ENCODE assay signal across 12 mouse cellular contexts in the genomic region with DNA sequence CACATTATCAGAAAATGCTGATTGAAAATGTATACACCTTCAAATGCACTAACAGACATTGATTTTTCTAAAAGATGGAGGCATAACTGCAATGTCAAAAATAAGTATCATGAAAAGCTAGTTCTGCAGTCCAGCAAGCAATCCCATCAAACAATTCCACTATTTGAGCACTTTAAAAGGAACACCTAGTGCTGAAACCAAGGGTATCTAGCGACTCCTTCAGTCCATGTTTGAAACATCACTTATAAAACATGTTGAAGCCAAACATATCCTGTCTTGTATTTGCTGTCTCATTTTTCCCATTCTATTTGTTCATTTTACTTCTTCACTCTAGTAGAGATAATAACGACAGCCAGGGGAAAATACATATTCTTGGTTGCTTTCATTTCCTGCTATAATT. TPM values are rescaled to one million over a fixed set of nuclear protein-coding genes. Genes with fewer than 3 reads are reported as not detected.
A peak's percentile ranks its signal among the peaks of the same experiment; 100 is the strongest.
DNase-seq lines count a peak whose midpoint lies in the region; ATAC-seq and TF ChIP-seq lines count a peak whose summit lies in the region.
"Had no signal": no experiment of that assay in that cellular context is flagged by ENCODE, and none has a peak within 500 bp of the region (broad histone marks: within the 10 kb centered on the region; RNA-seq: fewer than 3 reads in every experiment).

No protein-coding gene starts in this region.

- H3K4me3 ChIP-seq in kidney, postnatal 0 days (replicated peaks; ENCODE audit: low read depth, low read length), result no peak overlapping the region
- no peak overlapping the region for H3K4me3 ChIP-seq in kidney, adult 2 months (ENCODE audit: insufficient read depth, low read depth, low read length)
- H3K4me3 ChIP-seq in forebrain, embryonic 15.5 days, result peak overlapping the region; percentile 27
- peak overlapping the region; percentile 88 for H3K4me3 ChIP-seq in neural tube, embryonic 14.5 days (ENCODE audit: low read depth, low read length)
- H3K4me3 ChIP-seq in liver, postnatal 0 days (ENCODE audit: low read depth, low read length), result no peak overlapping the region
- H3K4me3 ChIP-seq: erythroblast, embryonic 14.5 days; heart, embryonic 10.5 days; myocyte had no signal

- peaks cover 4% of the 10 kb centered on the region; the same call in 1 of the 2 replicates for H3K4me1 ChIP-seq in kidney, postnatal 0 days (replicated peaks; ENCODE audit: insufficient read depth, low read length)
- H3K4me1 ChIP-seq in kidney, adult 2 months (ENCODE audit: control insufficient read depth, insufficient read depth, low read length), result no peaks in the 10 kb centered on the region
- H3K4me1 ChIP-seq in forebrain, embryonic 15.5 days, result peaks cover 52% of the 10 kb centered on the region
- peaks cover 17% of the 10 kb centered on the region for H3K4me1 ChIP-seq in neural tube, embryonic 14.5 days (ENCODE audit: control insufficient read depth, insufficient read depth, low read length)
- H3K4me1 ChIP-seq in liver, postnatal 0 days (ENCODE audit: insufficient read depth), result peaks cover 7% of the 10 kb centered on the region

- no peaks in the 10 kb centered on the region for H3K9me3 ChIP-seq in kidney, postnatal 0 days (replicated peaks; ENCODE audit: low read length)
- H3K9me3 ChIP-seq in forebrain, embryonic 15.5 days, result no peaks in the 10 kb centered on the region
- no peaks in the 10 kb centered on the region for H3K9me3 ChIP-seq in neural tube, embryonic 14.5 days (ENCODE audit: control insufficient read depth, low read length)
- no peaks in the 10 kb centered on the region for H3K9me3 ChIP-seq in liver, postnatal 0 days (ENCODE audit: low read length)
- H3K9me3 ChIP-seq: heart, embryonic 10.5 days had no signal

- no peak overlapping the region for H3K4me2 ChIP-seq in kidney, postnatal 0 days (ENCODE audit: low read length)
- H3K4me2 ChIP-seq in forebrain, embryonic 15.5 days (replicated peaks), result peak overlapping the region; percentile 34
- H3K4me2 ChIP-seq in neural tube, embryonic 14.5 days (ENCODE audit: low read depth, low read length), result peak overlapping the region; percentile 46
- no peak overlapping the region for H3K4me2 ChIP-seq in liver, postnatal 0 days (ENCODE audit: low read depth, low read length)

- H3K36me3 ChIP-seq in kidney, postnatal 0 days (ENCODE audit: insufficient read depth, low read length), result no peaks in the 10 kb centered on the region
- H3K36me3 ChIP-seq in kidney, adult 2 months (ENCODE audit: control insufficient read depth, insufficient read depth, low read length), result no peaks in the 10 kb centered on the region
- H3K36me3 ChIP-seq in forebrain, embryonic 15.5 days, result no peaks in the 10 kb centered on the region
- no peaks in the 10 kb centered on the region for H3K36me3 ChIP-seq in neural tube, embryonic 14.5 days (ENCODE audit: control insufficient read depth, insufficient read depth, low read length)
- H3K36me3 ChIP-seq in liver, postnatal 0 days (replicated peaks; ENCODE audit: insufficient read depth, low read length), result no peaks in the 10 kb centered on the region
- H3K36me3 ChIP-seq: heart, embryonic 10.5 days had no signal

- TF ChIP-seq EP300 in liver, postnatal 0 days (IDR thresholded peaks at IDR 0.05; ENCODE audit: low read depth), result no peak

- no peak for DNase-seq in kidney, postnatal 0 days (ENCODE audit: low spot score)
- no peak for DNase-seq in kidney, adult 2 months
- DNase-seq in adipocyte (ENCODE audit: low spot score), result peak; percentile 12
- no peak for DNase-seq in right cerebral cortex, postnatal 14 days
- no peak for DNase-seq in liver, postnatal 0 days
- DNase-seq: kidney, adult 9 months; lung, adult 2 months had no signal

- no peak for ATAC-seq in kidney, postnatal 0 days (replicated peaks; ENCODE audit: low FRiP score, low read depth)
- ATAC-seq in forebrain, embryonic 15.5 days (replicated peaks), result no peak
- no peak for ATAC-seq in neural tube, embryonic 14.5 days (ENCODE audit: low read depth)
- no peak for ATAC-seq in liver, postnatal 0 days

- no peaks in the 10 kb centered on the region for H3K27me3 ChIP-seq in kidney, postnatal 0 days (ENCODE audit: insufficient read depth, low read length)
- H3K27me3 ChIP-seq in kidney, adult 2 months (replicated peaks; ENCODE audit: control insufficient read depth, insufficient read depth, low read length), result peaks cover 1% of the 10 kb centered on the region; the same call in 1 of the 2 replicates
- no peaks in the 10 kb centered on the region for H3K27me3 ChIP-seq in forebrain, embryonic 15.5 days
- no peaks in the 10 kb centered on the region for H3K27me3 ChIP-seq in neural tube, embryonic 14.5 days (ENCODE audit: control insufficient read depth, insufficient read depth, low read length)
- H3K27me3 ChIP-seq in liver, postnatal 0 days (ENCODE audit: insufficient read depth, low read length), result peaks cover 22% of the 10 kb centered on the region

- peak; percentile 46; the same call in 1 of the 2 replicates for TF ChIP-seq CTCF in kidney, postnatal 0 days (IDR thresholded peaks at IDR 0.05; ENCODE audit: low read depth)
- TF ChIP-seq CTCF in kidney, adult 2 months (conservative IDR thresholded peaks at IDR 0.05; ENCODE audit: insufficient read depth, insufficient read length, low read depth, low read length), result no peak
- no peak for TF ChIP-seq CTCF in liver, postnatal 0 days (IDR thresholded peaks at IDR 0.05; ENCODE audit: low read depth)

- WGBS in kidney, postnatal 0 days, result 16% methylated on average over 2 of the region's 2 CpGs
- 13% methylated on average over 2 of the region's 2 CpGs for WGBS in kidney, adult 2 months
- 14% methylated on average over 2 of the region's 2 CpGs for WGBS in forebrain, embryonic 15.5 days
- 17% methylated on average over 2 of the region's 2 CpGs for WGBS in neural tube, embryonic 14.5 days
- WGBS in liver, postnatal 0 days (ENCODE audit: insufficient replicate concordance), result 10% methylated on average over 2 of the region's 2 CpGs

- H3K9ac ChIP-seq in kidney, postnatal 0 days (ENCODE audit: low read depth, low read length), result no peak overlapping the region
- H3K9ac ChIP-seq in forebrain, embryonic 15.5 days (replicated peaks), result no peak overlapping the region
- peak overlapping the region; percentile 13 for H3K9ac ChIP-seq in neural tube, embryonic 14.5 days (replicated peaks; ENCODE audit: low read depth, low read length)
- H3K9ac ChIP-seq in liver, postnatal 0 days (replicated peaks), result no peak overlapping the region

- no peak for TF ChIP-seq POLR2A in kidney, adult 2 months (IDR thresholded peaks at IDR 0.05; ENCODE audit: low read depth, low read length)

- H3K27ac ChIP-seq in kidney, postnatal 0 days, result no peak overlapping the region
- no peak overlapping the region for H3K27ac ChIP-seq in kidney, adult 2 months (ENCODE audit: insufficient read depth, low read depth, low read length)
- H3K27ac ChIP-seq in forebrain, embryonic 15.5 days (replicated peaks), result no peak overlapping the region
- H3K27ac ChIP-seq in neural tube, embryonic 14.5 days (ENCODE audit: low read depth, low read length), result no peak overlapping the region
- H3K27ac ChIP-seq in liver, postnatal 0 days (ENCODE audit: low read depth), result no peak overlapping the region
- H3K27ac ChIP-seq: heart, embryonic 10.5 days had no signal

RNA-seq across cellular contexts. Expression of gene Grik2, which starts 3.7 kb away (rescaled TPM):
- polyA plus RNA-seq in kidney, postnatal 0 days (2015; fragmentation: Nextera tagmentation; extraction: Ambion mirVana), result 1.8 and 2.1 TPM in 2 replicates
- 0.08 and 0.11 TPM in 2 replicates for polyA plus RNA-seq in kidney, adult 2 months (2012; rRNA removed)
- polyA plus RNA-seq in forebrain, embryonic 15.5 days (2015; fragmentation: Nextera tagmentation; extraction: Ambion mirVana), result 32.7 and 34.0 TPM in 2 replicates
- 53.9 and 69.6 TPM in 2 replicates for polyA plus RNA-seq in neural tube, embryonic 14.5 days (2014; fragmentation: Nextera tagmentation; extraction: Ambion mirVana)
- polyA plus RNA-seq in liver, postnatal 0 days (2015; fragmentation: Nextera tagmentation; extraction: Ambion mirVana), result not detected in 2 replicates
- polyA plus RNA-seq: erythroblast, embryonic 14.5 days had no signal

Comparison
In these comparisons a context has a peak if more than half of its experiments do, and no peak if none do; other contexts are left out.
1. H3K4me2 ChIP-seq: peak in forebrain, embryonic 15.5 days (single experiment) and neural tube, embryonic 14.5 days (single experiment); none in kidney, postnatal 0 days (single experiment) and liver, postnatal 0 days (single experiment).
2. H3K4me3 ChIP-seq: peak in forebrain, embryonic 15.5 days (single experiment) and neural tube, embryonic 14.5 days (single experiment); none in kidney, postnatal 0 days (single experiment), kidney, adult 2 months (single experiment) and liver, postnatal 0 days (single experiment).
3. RNA of gene Grik2, which starts 3.7 kb away (polyA plus RNA-seq): 53.9 to 69.6 TPM in neural tube, embryonic 14.5 days and 32.7 to 34.0 TPM in forebrain, embryonic 15.5 days; 1.8 to 2.1 TPM in kidney, postnatal 0 days, 0.08 to 0.11 TPM in kidney, adult 2 months and not detected in liver, postnatal 0 days; every median in the first group is over 10 times any median in the second.